Mouse (Mus musculus) frontal cortex, postnatal 25 days (tissue): ENCODE measurements around the gene Ogn.
"Not testable (repeated sequence)": the region's sequence is repeated elsewhere in the genome, so short reads cannot be mapped to it uniquely, and the experiment has no call there.

Experiments
- DNase-seq, 2 experiments: peaks; one replicate each; pipeline ENCODE4 v3.0.0; 2022; ENCODE audit warnings: low spot score in 2 of 2

Gene Ogn

DNA sequence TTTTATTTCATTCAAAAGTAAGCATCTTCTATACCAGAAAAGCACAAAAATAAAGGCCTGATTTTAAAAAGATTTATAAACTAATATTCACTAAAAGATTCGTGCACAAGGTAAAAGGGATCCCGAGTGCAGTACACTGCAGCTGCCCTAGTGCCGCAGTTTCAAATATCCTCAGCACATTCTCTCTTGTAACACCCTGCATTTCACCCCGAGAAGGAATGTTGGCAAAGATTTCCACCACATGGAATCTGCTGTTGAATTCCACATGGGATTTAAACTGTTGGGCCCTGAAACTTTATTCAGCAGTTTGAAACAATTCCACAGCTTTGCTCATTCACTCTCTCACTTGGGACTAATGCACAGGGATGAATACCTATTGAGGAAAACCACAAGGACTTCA is at the start of gene Ogn:
Ogn (plus strand) TSS at position 333 of the 400 bp plus-strand sequence.
- no peak for DNase-seq

- DNase-seq: no peak
Measured at GRCm38 (mm10) chr13:49559185-49559584, 48.7 kb upstream of the Ogn start.

GRCm38 (mm10) chr13:49560886-49561285 is 47.0 kb upstream of the Ogn start:
- DNase-seq: no peak

DNA sequence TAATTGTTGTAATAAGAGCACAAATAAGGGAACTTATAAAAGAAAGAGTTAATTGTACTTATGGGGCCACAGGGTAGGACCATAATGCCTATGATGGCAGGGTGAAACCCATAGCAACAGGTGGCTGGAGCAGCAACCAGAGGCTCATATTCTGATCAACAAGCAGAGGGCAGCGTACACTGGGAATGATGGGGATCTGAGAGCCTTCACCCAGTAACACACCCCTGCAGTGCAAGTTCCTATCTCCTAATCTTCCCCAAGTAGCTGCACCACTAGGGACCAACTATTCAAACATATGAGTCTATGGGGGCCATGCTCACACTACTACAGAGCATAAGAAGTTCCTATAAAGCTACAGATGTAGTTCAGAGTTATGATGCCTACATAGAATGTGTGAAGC is 43.5 kb upstream of the Ogn start:
- DNase-seq: no peak

DNA sequence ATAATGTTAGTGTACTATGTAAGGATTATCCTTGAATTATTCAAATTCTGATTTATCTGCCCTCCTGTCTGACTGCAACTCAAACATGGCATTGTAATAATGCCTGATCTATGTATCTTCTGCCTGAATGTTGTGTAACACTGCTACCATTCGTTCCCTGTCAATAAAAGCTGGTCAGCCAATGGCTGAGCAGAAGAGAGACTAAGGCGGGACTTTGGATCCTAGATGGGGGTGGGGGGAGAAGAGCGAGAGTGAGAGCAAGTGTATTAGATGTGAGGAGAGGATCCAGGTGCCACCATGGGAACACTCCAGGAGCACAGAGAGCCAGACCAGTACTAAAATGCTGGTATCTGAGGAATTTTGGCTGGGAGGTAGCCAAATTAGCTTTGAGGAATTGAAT is 37.5 kb upstream of the Ogn start:
- no peak for DNase-seq

DNA sequence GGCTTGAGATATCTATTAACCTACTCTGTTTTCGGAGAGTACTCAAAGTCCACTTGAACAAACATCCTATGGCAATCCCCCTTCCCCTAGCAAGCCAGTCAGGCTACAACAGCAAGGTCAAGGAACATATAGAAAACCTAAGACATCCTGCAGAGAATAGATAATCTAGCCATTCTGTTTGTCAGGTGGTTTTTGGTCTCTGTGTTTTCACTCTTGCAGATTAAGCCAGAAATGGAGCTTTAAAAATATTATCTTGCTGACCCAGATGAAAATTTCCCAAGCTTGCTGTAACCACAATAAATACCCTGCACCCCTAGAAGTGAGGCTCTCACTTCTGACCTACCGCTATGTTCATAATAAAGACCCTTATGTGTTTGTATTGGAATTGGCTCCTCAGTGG is 36.4 kb upstream of the Ogn start:
- DNase-seq: no peak

GRCm38 (mm10) chr13:49581541-49582530 is 26.0 kb upstream of the Ogn start, which contains the start of gene Omd:
Omd (plus strand) TSS chr13:49582462.
- no peak for DNase-seq

- no peak for DNase-seq
Measured at GRCm38 (mm10) chr13:49583859-49584258, 24.0 kb upstream of the Ogn start.

- DNase-seq: no peak
Measured at GRCm38 (mm10) chr13:49584307-49585005, 23.4 kb upstream of the Ogn start.

GRCm38 (mm10) chr13:49586062-49586461 is 21.8 kb upstream of the Ogn start:
- DNase-seq: no peak

DNA sequence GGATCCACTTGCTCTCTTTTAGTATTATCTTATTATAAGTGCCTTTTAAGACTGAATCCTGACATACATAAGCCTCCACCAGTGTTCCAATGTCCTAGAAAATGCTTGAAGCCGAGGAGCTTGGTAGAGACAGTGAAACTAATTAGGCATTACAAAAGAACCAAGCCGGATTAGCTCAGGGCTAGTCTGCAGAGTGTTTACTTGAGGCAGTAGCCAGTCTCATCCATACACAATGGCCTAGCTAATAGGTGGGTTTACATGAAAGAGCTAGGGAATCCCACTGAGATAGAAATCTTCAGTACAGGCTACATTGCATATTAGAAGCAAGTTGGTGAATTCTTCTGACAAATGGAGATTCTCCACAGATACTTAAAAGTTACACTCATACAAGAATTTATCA is 5.3 kb upstream of the Ogn start:
- DNase-seq: not testable (repeated sequence)

- no peak for DNase-seq
Measured at GRCm38 (mm10) chr13:49603603-49604002, 4.2 kb upstream of the Ogn start.

GRCm38 (mm10) chr13:49608589-49609322 is 910 bp downstream of the Ogn start:
- no peak for DNase-seq

GRCm38 (mm10) chr13:49617021-49617420 is 9.2 kb downstream of the Ogn start:
- no peak for DNase-seq

DNA sequence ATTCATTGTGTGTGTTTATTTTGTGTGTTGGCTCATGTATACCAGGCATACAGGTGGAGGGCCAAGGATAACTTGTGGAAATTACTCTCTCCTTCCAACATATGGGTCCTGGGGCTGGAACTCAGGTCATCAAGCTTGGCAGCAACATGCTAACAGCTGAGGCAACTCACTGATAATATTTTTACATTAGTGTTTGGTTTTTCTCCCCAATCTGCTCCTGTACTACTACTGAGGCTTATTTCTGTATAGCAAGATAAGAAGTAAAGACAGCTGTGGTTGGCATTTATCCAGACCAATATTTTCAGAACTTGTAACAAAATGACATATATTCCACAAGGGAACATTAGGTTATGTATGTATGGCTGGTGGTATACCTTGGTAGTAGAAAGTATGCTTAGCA is 10.5 kb downstream of the Ogn start:
- DNase-seq: no peak

GRCm38 (mm10) chr13:49623216-49623615 is 15.4 kb downstream of the Ogn start:
- DNase-seq: no peak

DNA sequence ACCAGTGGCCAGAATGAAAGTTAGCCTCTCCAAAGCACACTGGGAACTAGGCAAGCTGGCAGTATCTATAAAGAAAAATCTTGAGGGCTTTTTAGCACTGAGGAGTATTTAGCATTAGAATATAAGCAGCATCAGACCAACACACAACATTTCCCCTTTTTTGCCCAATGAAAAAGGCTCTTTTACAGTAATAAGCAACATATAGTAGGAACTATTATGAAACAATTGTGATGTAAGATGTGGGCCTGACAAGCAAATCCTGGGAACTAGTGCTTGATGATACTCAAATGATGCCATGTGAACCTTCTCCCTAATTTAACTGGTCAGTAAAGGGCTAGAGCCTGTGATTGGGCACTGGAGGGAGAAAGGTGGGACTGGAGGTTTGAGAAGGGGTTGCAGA is 20.3 kb downstream of the Ogn start:
- no peak for DNase-seq

- no peak for DNase-seq
Measured at GRCm38 (mm10) chr13:49629076-49629475, 21.2 kb downstream of the Ogn start.

DNA sequence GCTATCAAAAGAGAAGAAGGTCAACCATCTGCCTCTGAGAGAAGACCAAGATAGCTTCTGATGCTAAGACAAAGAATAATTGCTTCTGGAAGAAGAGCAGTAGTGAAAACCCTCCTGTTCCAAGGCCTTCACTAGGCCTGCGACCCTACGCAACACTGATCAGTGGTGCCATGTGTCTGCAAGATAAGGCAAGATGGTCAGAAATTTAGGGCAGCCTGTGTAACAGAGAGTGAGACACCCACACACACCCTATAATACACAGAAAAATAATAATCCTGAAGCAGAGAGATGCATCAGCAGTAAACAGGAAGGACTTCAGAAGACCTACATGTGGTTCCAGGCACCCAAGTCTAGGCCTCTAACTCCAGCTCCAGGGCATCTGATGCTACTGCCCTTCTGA is 32.1 kb downstream of the Ogn start:
- no peak for DNase-seq

- DNase-seq: no peak
Measured at GRCm38 (mm10) chr13:49642650-49643049, 34.8 kb downstream of the Ogn start.

DNA sequence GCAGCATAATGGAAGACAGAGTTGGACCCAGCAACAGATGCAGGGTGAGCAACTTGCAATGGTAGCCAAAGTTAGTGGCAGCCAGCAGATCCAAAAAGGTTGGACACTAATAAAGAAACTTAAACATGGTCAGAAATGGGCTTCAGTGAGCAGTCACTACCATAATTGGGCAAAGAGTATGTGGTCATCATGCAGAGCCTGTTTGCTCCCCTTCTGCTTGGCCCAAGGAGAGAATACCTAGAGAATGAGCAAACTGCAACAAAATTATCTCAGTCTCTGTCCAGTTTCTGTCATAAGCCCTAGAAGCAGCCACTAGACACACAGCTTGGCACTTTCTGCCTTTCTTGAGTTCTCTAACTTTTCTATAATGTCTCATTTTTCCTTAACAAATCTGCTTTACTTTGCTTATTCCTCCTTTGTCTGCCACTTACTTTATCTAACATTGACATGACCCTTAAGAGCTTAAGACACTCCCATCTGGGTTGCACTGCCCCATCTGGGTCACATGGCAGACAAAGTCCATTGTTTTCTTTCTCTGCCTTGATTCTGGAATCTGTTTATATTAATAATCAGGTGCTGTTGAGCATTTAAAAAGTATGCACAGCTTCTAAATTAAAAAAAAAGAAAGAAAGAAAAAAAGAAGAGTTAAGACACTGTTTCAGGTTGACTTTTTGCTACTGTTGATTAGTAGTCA is 36.0 kb downstream of the Ogn start:
- DNase-seq: no peak
